ENCODE assay signal across 8 mouse cellular contexts in the genomic region with DNA sequence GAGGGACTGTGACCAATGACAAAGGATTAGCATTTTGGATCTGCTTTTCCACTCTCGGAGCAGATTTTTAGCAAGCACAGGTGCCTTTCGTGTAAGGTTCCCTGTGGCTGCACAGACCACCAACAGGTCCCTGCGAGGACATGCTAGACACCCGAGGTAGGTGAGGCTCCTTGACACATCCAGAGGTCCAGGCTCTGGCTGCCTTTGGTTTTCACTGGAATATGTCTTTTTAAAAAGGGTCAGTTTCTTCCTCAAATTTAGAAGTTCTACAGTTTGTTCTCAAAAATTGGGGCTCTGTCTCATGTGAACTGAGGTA. TPM values are rescaled to one million over a fixed set of nuclear protein-coding genes. Genes with fewer than 3 reads are reported as not detected.
DNase-seq lines count a peak whose midpoint lies in the region; ATAC-seq and TF ChIP-seq lines count a peak whose summit lies in the region.

No protein-coding gene starts in this region.

- 0 out of 2 replicates have a peak, but pooled peaks cover 5% of the 10 kb centered on the region for H3K4me1 ChIP-seq in kidney, postnatal 0 days (replicated peaks; ENCODE audit: insufficient read depth, low read length)
- H3K4me1 ChIP-seq in embryonic facial prominence, embryonic 12.5 days, result peaks cover 27% of the 10 kb centered on the region
- peaks cover 7% of the 10 kb centered on the region; the same call in 1 of the 2 replicates for H3K4me1 ChIP-seq in intestine, embryonic 14.5 days (replicated peaks; ENCODE audit: control insufficient read depth, insufficient read depth, low read length)
- no peaks in the 10 kb centered on the region; the same call in 1 of the 2 replicates for H3K4me1 ChIP-seq in midbrain, postnatal 0 days (ENCODE audit: insufficient read depth, low read length)

- peak overlapping the region; percentile 67 for H3K4me2 ChIP-seq in kidney, postnatal 0 days (ENCODE audit: low read length)
- H3K4me2 ChIP-seq in embryonic facial prominence, embryonic 12.5 days (replicated peaks), result peak overlapping the region; percentile 48
- peak overlapping the region; percentile 65 for H3K4me2 ChIP-seq in intestine, embryonic 14.5 days (ENCODE audit: low read length)
- H3K4me2 ChIP-seq in midbrain, postnatal 0 days (ENCODE audit: low read depth, low read length, poor library complexity, severe bottlenecking), result peak overlapping the region; percentile 48

- no peaks in the 10 kb centered on the region for H3K27me3 ChIP-seq in kidney, postnatal 0 days (ENCODE audit: insufficient read depth, low read length)
- no peaks in the 10 kb centered on the region for H3K27me3 ChIP-seq in embryonic facial prominence, embryonic 12.5 days
- H3K27me3 ChIP-seq in intestine, embryonic 14.5 days (replicated peaks; ENCODE audit: control insufficient read depth, insufficient read depth, low read length), result no peaks in the 10 kb centered on the region
- no peaks in the 10 kb centered on the region for H3K27me3 ChIP-seq in midbrain, postnatal 0 days (ENCODE audit: insufficient read depth, low read length)

- no peaks in the 10 kb centered on the region for H3K9me3 ChIP-seq in kidney, postnatal 0 days (replicated peaks; ENCODE audit: low read length)
- no peaks in the 10 kb centered on the region for H3K9me3 ChIP-seq in embryonic facial prominence, embryonic 12.5 days
- H3K9me3 ChIP-seq in intestine, embryonic 14.5 days (ENCODE audit: control insufficient read depth, low read length), result no peaks in the 10 kb centered on the region
- no peaks in the 10 kb centered on the region for H3K9me3 ChIP-seq in midbrain, postnatal 0 days (ENCODE audit: low read length)

- 0 out of 2 replicates have a peak overlapping the region, but pooled peaks have one; percentile 43 for H3K27ac ChIP-seq in kidney, postnatal 0 days
- H3K27ac ChIP-seq in embryonic facial prominence, embryonic 12.5 days, result no peak overlapping the region
- H3K27ac ChIP-seq in intestine, embryonic 14.5 days (ENCODE audit: low read depth), result no peak overlapping the region
- 0 out of 2 replicates have a peak overlapping the region, but pooled peaks have one; percentile 59 for H3K27ac ChIP-seq in midbrain, postnatal 0 days (ENCODE audit: low read depth, low read length)

- ATAC-seq in kidney, postnatal 0 days (replicated peaks; ENCODE audit: low FRiP score, low read depth), result no peak
- ATAC-seq in embryonic facial prominence, embryonic 12.5 days (ENCODE audit: insufficient number of reproducible peaks, insufficient read depth, low FRiP score, low TSS enrichment), result no peak
- no peak for ATAC-seq in intestine, embryonic 14.5 days (replicated peaks; ENCODE audit: low FRiP score, low TSS enrichment, low read depth)
- no peak for ATAC-seq in midbrain, postnatal 0 days (ENCODE audit: low FRiP score)

- no peaks in the 10 kb centered on the region for H3K36me3 ChIP-seq in kidney, postnatal 0 days (ENCODE audit: insufficient read depth, low read length)
- no peaks in the 10 kb centered on the region for H3K36me3 ChIP-seq in embryonic facial prominence, embryonic 12.5 days
- H3K36me3 ChIP-seq in intestine, embryonic 14.5 days (ENCODE audit: control insufficient read depth, insufficient read depth, low read length), result no peaks in the 10 kb centered on the region
- H3K36me3 ChIP-seq in midbrain, postnatal 0 days (ENCODE audit: insufficient read depth, low read length), result no peaks in the 10 kb centered on the region

- no peak for DNase-seq in kidney, postnatal 0 days (ENCODE audit: low spot score)
- no peak for DNase-seq in kidney, postnatal 36 days
- DNase-seq in intestine, embryonic 14.5 days (ENCODE audit: low spot score), result no peak
- DNase-seq in midbrain, postnatal 0 days (ENCODE audit: low spot score), result no peak
- no peak for DNase-seq in adrenal gland, adult 2 months
- DNase-seq in layer of hippocampus, postnatal 14 days (ENCODE audit: low spot score in 2 of 2), result no peak
- no peak for DNase-seq in spleen, postnatal 10 days (ENCODE audit: low spot score in 2 of 2)

- 16% methylated on average over 4 of the region's 4 CpGs for WGBS in kidney, postnatal 0 days
- WGBS in embryonic facial prominence, embryonic 12.5 days, result 5% methylated on average over 4 of the region's 4 CpGs
- 16% methylated on average over 4 of the region's 4 CpGs for WGBS in intestine, embryonic 14.5 days
- 2% methylated on average over 4 of the region's 4 CpGs for WGBS in midbrain, postnatal 0 days

- peak overlapping the region; percentile 33 for H3K4me3 ChIP-seq in kidney, postnatal 0 days (replicated peaks; ENCODE audit: low read depth, low read length)
- peak overlapping the region; percentile 22 for H3K4me3 ChIP-seq in embryonic facial prominence, embryonic 12.5 days
- peak overlapping the region; percentile 30; the same call in 1 of the 2 replicates for H3K4me3 ChIP-seq in intestine, embryonic 14.5 days (ENCODE audit: low read depth, low read length)
- peak overlapping the region; percentile 19 for H3K4me3 ChIP-seq in midbrain, postnatal 0 days (ENCODE audit: low read depth, low read length)

- TF ChIP-seq CTCF in kidney, postnatal 0 days (IDR thresholded peaks at IDR 0.05; ENCODE audit: low read depth), result no peak
- TF ChIP-seq CTCF in midbrain, postnatal 0 days (IDR thresholded peaks at IDR 0.05), result no peak

- peak overlapping the region; percentile 57 for H3K9ac ChIP-seq in kidney, postnatal 0 days (ENCODE audit: low read depth, low read length)
- H3K9ac ChIP-seq in embryonic facial prominence, embryonic 12.5 days, result peak overlapping the region; percentile 38
- peak overlapping the region; percentile 54 for H3K9ac ChIP-seq in intestine, embryonic 14.5 days (ENCODE audit: low read length)
- peak overlapping the region; percentile 33; the same call in 1 of the 2 replicates for H3K9ac ChIP-seq in midbrain, postnatal 0 days (replicated peaks; ENCODE audit: low read length, poor library complexity, severe bottlenecking)

RNA-seq across cellular contexts. Expression of a gene that starts 34.8 kb away (rescaled TPM):
- 5.4 and 5.7 TPM in 2 replicates for polyA plus RNA-seq in kidney, postnatal 0 days (2015; fragmentation: Nextera tagmentation; extraction: Ambion mirVana)
- 6.4 TPM in 2 replicates for polyA plus RNA-seq in embryonic facial prominence, embryonic 12.5 days (2016; fragmentation: Nextera tagmentation; extraction: Ambion mirVana)
- 6.5 and 7.9 TPM in 2 replicates for polyA plus RNA-seq in intestine, embryonic 14.5 days (2014; fragmentation: Nextera tagmentation; extraction: Ambion mirVana)
- 17.8 and 20.2 TPM in 2 replicates for total RNA-seq in midbrain, postnatal 0 days (2014; rRNA removed)
- 3.4 and 3.9 TPM in 2 replicates for polyA plus RNA-seq in midbrain, postnatal 0 days (2015; fragmentation: Nextera tagmentation; extraction: Ambion mirVana)
- 1 to 10 TPM; 7.8 TPM for total RNA-seq in adrenal gland, adult 2 months (2021)
- 5.2 and 5.3 TPM in 2 replicates for polyA plus RNA-seq in adrenal gland, adult 2 months (2012; rRNA removed)
- total RNA-seq in layer of hippocampus, postnatal 14 days (2021), result 1 to 10 TPM; 7.4 to 8.5 TPM

Comparison
In these comparisons a context has a peak if more than half of its experiments do, and no peak if none do; other contexts are left out.
1. H3K27ac ChIP-seq: peak in kidney, postnatal 0 days (single experiment) and midbrain, postnatal 0 days (single experiment); none in embryonic facial prominence, embryonic 12.5 days (single experiment) and intestine, embryonic 14.5 days (single experiment).
2. Peak in every context shown above with its lines, with median percentiles within 50 percentile points of each other: H3K4me2 ChIP-seq, H3K4me3 ChIP-seq and H3K9ac ChIP-seq.